Mouse (Mus musculus): ENCODE data around the gene Asb12. TPM values are rescaled to one million over a fixed set of nuclear protein-coding genes. Genes with fewer than 3 reads are reported as not detected.
"Not testable (repeated sequence)": the region's sequence is repeated elsewhere in the genome, so short reads cannot be mapped to it uniquely, and the experiment has no call there.

Asb12 gene
- not detected in 2 replicates for polyA plus RNA-seq (2011; ENCODE audit: insufficient read length, low read depth, missing spikeins)

GRCm38 (mm10) chrX:95557887-95558286 lies at the start of gene Asb12, which contains the start of gene Pfn5:
Asb12 (minus strand) TSS chrX:95557987.
Pfn5 (plus strand) TSS chrX:95558104.
- no peak within 1 kb of the TSS for H3K4me3 ChIP-seq (ENCODE audit: insufficient read depth, low read length)
- no peaks in the 10 kb centered on the region for H3K4me1 ChIP-seq (ENCODE audit: control insufficient read depth, insufficient read depth, low read length)
- TF ChIP-seq CTCF (IDR thresholded peaks at IDR 0.05; ENCODE audit: borderline replicate concordance, insufficient read depth, low read length), result no peak
- no peak for TF ChIP-seq POLR2A (IDR thresholded peaks at IDR 0.05; ENCODE audit: low read depth, low read length)
- H3K27ac ChIP-seq (ENCODE audit: insufficient read depth, low read length), result no peak within 1 kb of the TSS

- H3K27ac ChIP-seq (ENCODE audit: insufficient read depth, low read length), result no peak overlapping the region
- no peak for TF ChIP-seq CTCF (IDR thresholded peaks at IDR 0.05; ENCODE audit: borderline replicate concordance, insufficient read depth, low read length)
- no peak for TF ChIP-seq POLR2A (IDR thresholded peaks at IDR 0.05; ENCODE audit: low read depth, low read length)
- no peak overlapping the region for H3K4me3 ChIP-seq (ENCODE audit: insufficient read depth, low read length)
- H3K4me1 ChIP-seq (ENCODE audit: control insufficient read depth, insufficient read depth, low read length), result no peaks in the 10 kb centered on the region
These were observed 42.8 kb upstream of the Asb12 start for GRCm38 (mm10) chrX:95600609-95601008.

- no peaks in the 10 kb centered on the region for H3K4me1 ChIP-seq (ENCODE audit: control insufficient read depth, insufficient read depth, low read length)
- H3K27ac ChIP-seq (ENCODE audit: insufficient read depth, low read length), result no peak overlapping the region
- TF ChIP-seq POLR2A (IDR thresholded peaks at IDR 0.05; ENCODE audit: low read depth, low read length) (no peak), CTCF (IDR thresholded peaks at IDR 0.05; ENCODE audit: borderline replicate concordance, insufficient read depth, low read length) (no peak)
- no peak overlapping the region for H3K4me3 ChIP-seq (ENCODE audit: insufficient read depth, low read length)
These were observed 3.5 kb downstream of the Asb12 start for GRCm38 (mm10) chrX:95554321-95554720.

GRCm38 (mm10) chrX:95535493-95535892 lies 22.3 kb downstream of the Asb12 start:
- not testable (repeated sequence) for H3K4me3 ChIP-seq (ENCODE audit: insufficient read depth, low read length); H3K4me1 ChIP-seq (ENCODE audit: control insufficient read depth, insufficient read depth, low read length); H3K27ac ChIP-seq (ENCODE audit: insufficient read depth, low read length)

- Histone ChIP-seq H3K4me3 (ENCODE audit: insufficient read depth, low read length) (no peak overlapping the region), H3K4me1 (ENCODE audit: control insufficient read depth, insufficient read depth, low read length) (no peaks in the 10 kb centered on the region), H3K27ac (ENCODE audit: insufficient read depth, low read length) (no peak overlapping the region)
- TF ChIP-seq CTCF (IDR thresholded peaks at IDR 0.05; ENCODE audit: borderline replicate concordance, insufficient read depth, low read length) (no peak), POLR2A (IDR thresholded peaks at IDR 0.05; ENCODE audit: low read depth, low read length) (no peak)
These were observed 32.6 kb downstream of the Asb12 start for GRCm38 (mm10) chrX:95525166-95525565.

- Histone ChIP-seq H3K4me3 (ENCODE audit: insufficient read depth, low read length) (no peak overlapping the region), H3K27ac (ENCODE audit: insufficient read depth, low read length) (no peak overlapping the region), H3K4me1 (ENCODE audit: control insufficient read depth, insufficient read depth, low read length) (no peaks in the 10 kb centered on the region)
- no peak for TF ChIP-seq CTCF (IDR thresholded peaks at IDR 0.05; ENCODE audit: borderline replicate concordance, insufficient read depth, low read length)
- no peak for TF ChIP-seq POLR2A (IDR thresholded peaks at IDR 0.05; ENCODE audit: low read depth, low read length)
These were observed 33.9 kb downstream of the Asb12 start for GRCm38 (mm10) chrX:95523883-95524282.

GRCm38 (mm10) chrX:95457166-95457565 lies 100.6 kb downstream of the Asb12 start:
- H3K4me1 ChIP-seq (ENCODE audit: control insufficient read depth, insufficient read depth, low read length), result no peaks in the 10 kb centered on the region
- H3K4me3 ChIP-seq (ENCODE audit: insufficient read depth, low read length), result no peak overlapping the region
- TF ChIP-seq CTCF (IDR thresholded peaks at IDR 0.05; ENCODE audit: borderline replicate concordance, insufficient read depth, low read length) (no peak), POLR2A (IDR thresholded peaks at IDR 0.05; ENCODE audit: low read depth, low read length) (no peak)
- H3K27ac ChIP-seq (ENCODE audit: insufficient read depth, low read length), result no peak overlapping the region

GRCm38 (mm10) chrX:95445866-95446265 lies 111.9 kb downstream of the Asb12 start:
- H3K4me1 ChIP-seq (ENCODE audit: control insufficient read depth, insufficient read depth, low read length), result 0 out of 2 replicates have a peak, but pooled peaks cover 2% of the 10 kb centered on the region
- H3K27ac ChIP-seq (ENCODE audit: insufficient read depth, low read length), result no peak overlapping the region
- TF ChIP-seq CTCF (IDR thresholded peaks at IDR 0.05; ENCODE audit: borderline replicate concordance, insufficient read depth, low read length), result no peak
- TF ChIP-seq POLR2A (IDR thresholded peaks at IDR 0.05; ENCODE audit: low read depth, low read length), result no peak
- no peak overlapping the region for H3K4me3 ChIP-seq (ENCODE audit: insufficient read depth, low read length)

GRCm38 (mm10) chrX:95445141-95445540 lies 112.6 kb downstream of the Asb12 start:
- H3K27ac ChIP-seq (ENCODE audit: insufficient read depth, low read length), result no peak overlapping the region
- 0 out of 2 replicates have a peak, but pooled peaks cover 2% of the 10 kb centered on the region for H3K4me1 ChIP-seq (ENCODE audit: control insufficient read depth, insufficient read depth, low read length)
- TF ChIP-seq POLR2A (IDR thresholded peaks at IDR 0.05; ENCODE audit: low read depth, low read length) (peak; percentile 52; the same call in 1 of the 2 replicates), CTCF (IDR thresholded peaks at IDR 0.05; ENCODE audit: borderline replicate concordance, insufficient read depth, low read length) (no peak)
- peak overlapping the region; percentile 57 for H3K4me3 ChIP-seq (ENCODE audit: insufficient read depth, low read length)

GRCm38 (mm10) chrX:95444776-95445111 lies 113.0 kb downstream of the Asb12 start, which contains the start of gene Amer1:
Amer1 (minus strand) TSS chrX:95444872.
- peak within 1 kb of the TSS; percentile 77 for H3K27ac ChIP-seq (ENCODE audit: insufficient read depth, low read length)
- peak within 1 kb of the TSS; percentile 81 for H3K4me3 ChIP-seq (ENCODE audit: insufficient read depth, low read length)
- no peak for TF ChIP-seq CTCF (IDR thresholded peaks at IDR 0.05; ENCODE audit: borderline replicate concordance, insufficient read depth, low read length)
- no peak for TF ChIP-seq POLR2A (IDR thresholded peaks at IDR 0.05; ENCODE audit: low read depth, low read length)
- 0 out of 2 replicates have a peak, but pooled peaks cover 2% of the 10 kb centered on the region for H3K4me1 ChIP-seq (ENCODE audit: control insufficient read depth, insufficient read depth, low read length)
